Mouse (Mus musculus) G1E-ER4 (cell line): ENCODE results near the gene Asic2. TPM values are rescaled to one million over a fixed set of nuclear protein-coding genes. Genes with fewer than 3 reads are reported as not detected.

Experiments
- GATA1 ChIP-seq: IDR thresholded peaks from one replicate; pipeline ENCODE4 v1.8.0; 2012; ENCODE audit warnings: low read length, inconsistent platforms
- polyA plus RNA-seq: library from polyadenylated mRNA; stranded (reverse); fragments of >175 nt; gene quantifications from 2 replicates; pipeline ENCODE4 v1.2.3, GENCODE M21; 2012

The Asic2 gene
- polyA plus RNA-seq, 1 experiment, result not detected

- no peak for TF ChIP-seq GATA1
Observed at GRCm38 (mm10) chr11:81722071-81722470, 246.2 kb downstream of the Asic2 start.

- no peak for TF ChIP-seq GATA1
Observed at GRCm38 (mm10) chr11:81714801-81715200, 253.5 kb downstream of the Asic2 start.

DNA sequence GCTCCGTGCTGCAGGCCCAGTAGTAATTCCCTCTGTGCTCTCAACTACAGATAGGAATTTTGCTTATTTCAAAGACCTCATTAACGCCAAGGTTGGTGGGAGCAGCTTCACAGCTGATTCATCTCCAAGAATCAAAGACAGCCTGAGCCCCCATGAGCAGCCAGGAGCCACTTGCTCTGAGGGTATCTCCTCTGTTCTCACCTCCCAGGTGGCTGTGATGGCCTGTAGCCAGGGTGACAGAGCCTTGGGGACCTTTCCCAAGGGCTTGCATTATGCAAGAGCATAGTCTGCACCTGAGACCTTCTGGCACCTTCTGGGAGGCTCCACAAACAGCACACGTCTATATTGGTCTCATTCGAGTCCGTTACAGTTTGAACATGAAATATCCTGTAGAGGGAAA, 261.3 kb downstream of the Asic2 start:
- no peak for TF ChIP-seq GATA1

- no peak for TF ChIP-seq GATA1
Observed at GRCm38 (mm10) chr11:81698008-81698407, 270.2 kb downstream of the Asic2 start.

DNA sequence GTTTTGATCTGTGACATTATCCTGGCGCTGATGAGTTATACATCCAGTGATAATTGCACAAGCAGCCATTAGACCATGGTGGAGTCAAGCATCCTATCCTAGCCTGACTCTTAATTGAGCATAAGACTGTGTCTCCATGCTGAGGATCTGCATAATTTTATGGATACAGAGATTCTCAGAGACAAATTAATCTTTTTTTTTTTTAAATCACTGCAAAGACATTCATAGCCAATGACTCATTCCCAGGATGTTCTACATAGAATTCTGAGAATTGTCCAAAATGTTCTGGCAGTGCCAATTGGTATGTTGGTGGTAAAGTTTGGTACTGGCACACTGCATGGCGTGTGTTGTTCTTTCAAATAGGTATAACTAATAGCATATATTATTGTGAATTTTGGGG, 272.8 kb downstream of the Asic2 start:
- TF ChIP-seq GATA1, result no peak

- no peak for TF ChIP-seq GATA1
Observed at GRCm38 (mm10) chr11:81680511-81680910, 287.7 kb downstream of the Asic2 start.

- no peak for TF ChIP-seq GATA1
Observed at GRCm38 (mm10) chr11:81671724-81672123, 296.5 kb downstream of the Asic2 start.

DNA sequence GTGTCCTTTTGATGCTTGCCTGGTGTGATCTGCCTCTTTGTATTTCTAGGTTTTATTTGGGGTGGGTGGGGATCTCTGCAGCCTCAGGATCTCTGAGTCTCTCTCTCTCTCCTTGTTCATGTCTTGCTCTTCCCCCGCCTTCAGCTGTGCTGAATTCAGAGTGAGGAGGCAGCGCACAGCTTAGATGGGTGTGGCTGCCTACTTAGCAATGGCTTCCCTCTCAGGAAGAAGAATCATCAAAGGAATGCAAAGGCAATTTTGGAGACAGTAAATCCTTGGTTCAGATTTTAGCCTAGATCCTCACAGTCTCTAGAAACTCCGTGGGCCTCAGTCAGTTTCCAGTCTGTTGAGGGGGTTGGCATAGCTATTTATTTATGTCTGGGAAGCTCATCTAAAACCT, 297.8 kb downstream of the Asic2 start:
- TF ChIP-seq GATA1, result no peak

GRCm38 (mm10) chr11:81658850-81659249, 309.4 kb downstream of the Asic2 start:
- no peak for TF ChIP-seq GATA1

- no peak for TF ChIP-seq GATA1
Observed at GRCm38 (mm10) chr11:81657121-81657520, 311.1 kb downstream of the Asic2 start.

DNA sequence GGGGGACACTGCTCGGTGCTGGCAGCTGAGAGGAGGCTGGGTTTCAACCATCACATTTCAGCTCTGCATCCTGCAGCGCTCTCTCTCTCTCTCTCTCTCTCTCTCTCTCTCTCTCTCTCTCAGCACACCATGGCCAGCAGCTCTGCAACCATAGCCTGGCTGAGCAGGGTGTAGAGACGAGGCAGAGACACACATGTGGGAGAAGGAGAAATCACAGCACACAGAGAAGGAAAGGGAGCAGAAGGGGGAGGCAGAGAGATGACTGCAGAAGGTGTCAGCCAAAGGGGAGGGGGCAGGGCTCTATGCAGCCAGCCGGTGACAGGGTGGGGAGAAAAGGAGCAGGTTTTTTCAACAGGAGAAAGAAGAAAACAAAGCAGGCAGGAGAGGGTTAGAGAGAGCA, 320.4 kb downstream of the Asic2 start:
- no peak for TF ChIP-seq GATA1

GRCm38 (mm10) chr11:81645549-81645948, 322.7 kb downstream of the Asic2 start:
- TF ChIP-seq GATA1, result no peak

GRCm38 (mm10) chr11:81636356-81636755, 331.9 kb downstream of the Asic2 start:
- no peak for TF ChIP-seq GATA1

GRCm38 (mm10) chr11:81634360-81635350, 333.6 kb downstream of the Asic2 start:
- no peak for TF ChIP-seq GATA1

- no peak for TF ChIP-seq GATA1
Observed at GRCm38 (mm10) chr11:81625199-81625598, 343.1 kb downstream of the Asic2 start.

- TF ChIP-seq GATA1, result no peak
Observed at GRCm38 (mm10) chr11:81620516-81620915, 347.7 kb downstream of the Asic2 start.

DNA sequence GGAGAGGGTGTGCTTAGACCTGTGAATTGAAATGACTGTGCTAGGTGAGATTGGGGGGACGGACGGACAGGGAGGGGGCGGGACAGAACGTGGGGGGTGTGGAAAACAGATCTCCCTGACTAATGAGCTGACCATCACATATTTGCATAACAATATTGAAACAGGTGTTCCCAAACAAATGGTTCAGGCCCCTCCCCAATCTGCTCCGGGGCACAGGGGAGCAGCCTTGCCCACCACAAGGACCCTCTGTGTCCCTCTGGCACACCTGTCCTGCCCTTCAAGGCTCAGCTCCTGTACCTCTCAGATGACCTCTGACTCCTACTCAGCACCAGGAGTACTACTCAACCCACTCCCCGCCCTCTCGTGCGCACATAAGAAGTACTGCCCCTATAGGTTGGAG, 351.8 kb downstream of the Asic2 start:
- TF ChIP-seq GATA1, result no peak
